Mouse (Mus musculus) B cell, adult 62 days (primary cell): ENCODE results near the gene Gm27021. TPM values are rescaled to one million over a fixed set of nuclear protein-coding genes. Genes with fewer than 3 reads are reported as not detected.

ENCODE experiments used
- total RNA-seq: library from RNA; stranded (reverse); gene quantifications from 4 replicates; pipeline ENCODE4 v1.2.4, GENCODE M21; 2023

Gene Gm27021
- total RNA-seq: not detected in 4 replicates

DNA sequence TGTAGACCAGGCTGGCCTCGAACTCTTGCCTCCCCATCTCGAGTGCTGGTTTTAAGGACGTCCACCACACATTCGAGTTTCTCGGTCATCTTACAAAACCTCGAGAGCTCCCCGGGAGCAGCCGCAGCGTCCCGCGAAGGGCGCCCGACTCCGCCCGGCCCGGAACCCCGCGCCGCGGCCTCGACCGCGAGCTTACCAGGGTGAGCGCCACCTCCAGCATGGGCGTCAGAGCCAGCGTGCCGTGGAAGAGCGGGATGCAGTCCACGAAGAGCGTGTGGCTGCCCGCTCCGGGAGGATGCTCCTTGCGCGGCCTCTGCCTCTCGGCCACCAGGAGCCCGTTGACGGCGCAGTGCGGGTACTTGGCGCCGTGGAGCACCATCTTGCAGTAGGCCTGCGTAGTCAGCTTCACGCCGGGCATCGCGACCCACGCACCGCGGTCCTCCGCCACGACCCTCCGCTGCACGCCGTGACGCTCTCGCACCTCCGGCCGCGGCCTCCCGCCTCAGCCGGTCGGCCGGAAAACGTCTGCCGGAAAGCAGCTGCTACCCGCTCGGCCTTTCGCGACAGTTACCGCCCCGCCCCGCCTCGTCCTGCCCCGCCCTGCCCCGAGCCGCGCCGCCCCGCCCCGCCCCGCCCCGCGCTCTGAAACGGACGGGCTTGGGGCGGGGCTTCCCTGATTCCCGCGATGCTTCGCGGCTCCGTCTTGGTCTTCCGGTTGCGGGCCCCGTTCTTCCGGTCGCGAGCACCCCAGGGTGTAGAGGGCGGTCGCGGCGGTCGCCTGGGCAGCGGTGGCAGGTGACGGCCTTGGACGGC lies at the start of gene Gm27021, which contains the start of gene Cox4i1:
Gene Gm27021 (minus strand): TSS at position 519 of the 813 bp plus-strand sequence.
Gene Cox4i1 (plus strand): TSS at position 662 of the 813 bp plus-strand sequence.

DNA sequence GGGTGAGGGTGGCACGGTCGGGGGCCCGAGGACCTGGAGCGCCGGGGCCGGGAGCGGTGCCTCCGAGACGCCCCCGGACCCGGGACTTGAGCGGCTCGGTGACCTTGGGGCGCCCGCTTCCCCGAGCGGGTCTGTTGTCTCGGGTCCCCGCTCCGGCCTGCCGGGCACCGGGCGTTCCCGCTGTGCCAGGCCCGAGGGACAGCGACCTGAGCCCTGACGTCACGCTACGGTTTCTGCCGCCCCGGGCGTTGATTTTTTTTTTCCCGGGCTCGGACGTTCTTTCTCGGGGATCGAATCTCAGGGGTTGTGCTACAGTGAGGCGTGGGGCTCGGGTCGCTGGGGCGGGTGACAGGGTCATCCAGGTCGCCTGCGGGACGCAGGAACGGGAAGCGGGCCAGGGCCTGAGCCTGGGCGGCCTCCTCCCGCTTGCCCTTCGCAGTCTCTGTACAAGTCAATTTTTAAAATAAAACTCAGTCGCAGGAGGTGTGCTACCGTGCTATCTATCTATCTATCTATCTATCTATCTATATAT lies 561 bp upstream of the Gm27021 start, which contains the start of gene Emc8:
Gene Emc8 (minus strand): TSS at position 200 of the 532 bp plus-strand sequence.

DNA sequence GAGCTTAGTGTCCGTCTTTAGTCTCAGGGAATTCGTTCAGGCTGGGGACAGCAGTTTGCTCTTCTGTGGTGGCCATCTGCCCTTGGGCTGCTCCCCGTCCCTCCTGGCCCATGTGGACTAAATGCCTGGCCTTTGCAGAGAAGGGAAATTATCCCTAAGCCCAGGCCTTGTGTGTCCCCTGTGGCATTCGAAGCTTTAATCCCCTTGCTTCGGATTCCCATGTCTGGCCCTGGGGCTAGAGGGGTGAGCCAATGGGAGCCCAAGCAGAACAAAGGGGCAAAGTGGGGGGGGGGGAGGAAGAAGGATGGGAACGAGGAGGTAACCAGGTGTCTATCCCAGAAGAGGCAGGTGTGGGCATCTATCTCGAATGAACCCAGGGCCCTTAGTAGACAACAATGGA lies 20.3 kb downstream of the Gm27021 start, which contains the start of gene 1190005I06Rik:
Gene 1190005I06Rik (minus strand): TSS at position 101 of the 400 bp plus-strand sequence.

GRCm38 (mm10) chr8:120588908-120589771 lies 78.7 kb downstream of the Gm27021 start, which contains the start of gene Gins2:
Gene Gins2, minus strand, starts transcription at chr8:120589304.

Other genes starting within 250 kb of the Gm27021 start
- 1.3 to 5.6 TPM (median 3.5 TPM) in 4 replicates for gene Gins2, start 78.8 kb downstream of the Gm27021 start, total RNA-seq
- gene 1190005I06Rik, start 20.4 kb downstream of the Gm27021 start, total RNA-seq: not detected in 4 replicates
- 411 to 426 TPM (median 423 TPM) in 4 replicates for gene Cox4i1, start 143 bp upstream of the Gm27021 start, total RNA-seq
- gene Emc8, start 494 bp upstream of the Gm27021 start, total RNA-seq: 18.5 to 41.0 TPM (median 29.8 TPM) in 4 replicates
- 384 to 420 TPM (median 390 TPM) in 4 replicates for gene Irf8, start 68.3 kb upstream of the Gm27021 start, total RNA-seq